Mouse (Mus musculus) lung, postnatal 36 days (tissue): ENCODE results near the gene Tex36.

Experiments used
- DNase-seq: peaks from one replicate; pipeline ENCODE4 v3.0.0; 2022; ENCODE audit warnings: mixed read lengths

The Tex36 gene

GRCm38 (mm10) chr7:133602058-133602457 is at the start of gene Tex36:
Gene Tex36 (minus strand): TSS chr7:133602158.
- no peak for DNase-seq

- no peak for DNase-seq
These were observed 43.8 kb upstream of the Tex36 start for GRCm38 (mm10) chr7:133645716-133646115.

DNA sequence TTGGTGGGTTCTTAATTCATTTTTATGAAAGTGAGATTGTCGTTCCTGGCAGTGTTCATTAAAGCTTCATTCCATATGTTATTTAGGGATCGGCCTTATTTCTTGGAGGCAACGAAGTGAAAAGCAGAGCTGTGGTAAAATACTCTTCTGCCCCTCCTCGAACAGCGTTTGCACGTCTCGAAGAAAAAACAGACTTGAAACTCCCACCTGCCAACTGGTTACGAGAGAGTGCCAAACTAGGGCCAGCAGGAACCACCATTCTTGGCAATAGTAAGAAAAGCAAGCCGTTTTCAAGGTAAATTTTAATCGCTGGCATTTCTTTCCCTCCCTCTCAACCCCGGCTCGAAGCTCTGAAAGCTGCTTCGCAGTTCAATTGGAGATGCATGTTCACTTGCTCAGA is 36.9 kb upstream of the Tex36 start:
- no peak for DNase-seq

DNA sequence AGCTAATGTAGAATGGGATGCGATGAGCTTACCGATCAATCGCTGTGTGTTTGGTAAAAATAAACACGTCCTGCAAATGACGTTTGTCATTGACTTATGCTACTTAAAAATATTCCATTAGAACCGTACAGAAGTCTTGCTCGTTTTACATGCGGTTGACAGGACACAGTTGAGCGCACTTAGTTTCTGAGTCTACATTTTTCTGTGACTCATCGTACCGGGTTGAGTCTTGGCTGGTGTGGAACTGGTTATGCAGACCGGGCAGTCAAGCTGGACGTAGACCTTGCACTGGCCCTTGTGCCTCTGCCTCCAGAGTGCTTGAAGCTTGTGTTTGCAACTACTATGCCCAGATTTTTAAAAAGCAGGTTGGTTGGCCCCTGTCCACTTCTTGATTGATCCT is 36.3 kb upstream of the Tex36 start:
- peak; percentile 6 for DNase-seq

- peak; percentile 99 for DNase-seq
These were observed 35.7 kb upstream of the Tex36 start, which contains the start of gene Edrf1 for GRCm38 (mm10) chr7:133637361-133638305. Gene Edrf1 (plus strand): TSS chr7:133637543.

- DNase-seq = peak; percentile 94
These were observed 34.9 kb upstream of the Tex36 start for GRCm38 (mm10) chr7:133636738-133637352.

- no peak for DNase-seq
These were observed 33.1 kb upstream of the Tex36 start for GRCm38 (mm10) chr7:133634932-133635650.

DNA sequence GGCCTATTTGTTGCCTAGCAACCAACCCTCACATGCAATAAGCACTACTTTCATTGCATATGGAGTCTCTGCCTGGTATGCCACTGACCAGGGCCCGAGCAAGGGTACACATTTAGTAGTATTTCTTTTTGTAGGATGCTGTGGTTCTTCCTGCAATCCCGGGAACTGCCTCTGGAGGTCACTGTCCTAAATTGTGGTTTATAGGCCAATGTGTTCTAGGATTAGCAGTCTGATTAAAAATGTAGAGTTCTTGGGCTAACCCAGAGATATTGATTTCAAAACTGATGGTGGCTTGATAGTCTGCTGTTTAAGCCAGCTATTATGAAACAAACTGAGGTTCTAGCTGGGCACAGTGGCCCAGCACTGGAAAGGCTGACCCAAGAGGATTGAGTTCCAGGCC is 30.5 kb upstream of the Tex36 start:
- peak; percentile 85 for DNase-seq

DNA sequence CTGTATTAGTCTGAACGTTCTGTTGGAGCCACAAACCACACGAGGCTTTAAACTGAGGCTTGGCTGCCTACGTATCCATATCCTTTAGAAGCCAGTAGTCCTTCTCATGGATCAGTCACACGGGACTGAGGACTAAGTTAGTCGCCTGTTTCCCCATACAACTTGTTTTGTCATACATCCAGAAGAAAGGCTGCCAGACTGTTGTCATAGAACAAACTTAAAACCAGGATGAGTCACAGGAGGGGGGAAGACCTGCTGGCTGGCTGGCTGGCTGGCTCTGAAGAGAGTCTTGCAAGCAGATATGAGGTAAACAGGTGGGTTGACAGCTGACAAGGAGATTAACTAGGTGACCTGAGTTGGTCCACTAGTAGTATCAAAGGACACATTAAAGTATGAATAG is 28.9 kb upstream of the Tex36 start:
- no peak for DNase-seq

DNA sequence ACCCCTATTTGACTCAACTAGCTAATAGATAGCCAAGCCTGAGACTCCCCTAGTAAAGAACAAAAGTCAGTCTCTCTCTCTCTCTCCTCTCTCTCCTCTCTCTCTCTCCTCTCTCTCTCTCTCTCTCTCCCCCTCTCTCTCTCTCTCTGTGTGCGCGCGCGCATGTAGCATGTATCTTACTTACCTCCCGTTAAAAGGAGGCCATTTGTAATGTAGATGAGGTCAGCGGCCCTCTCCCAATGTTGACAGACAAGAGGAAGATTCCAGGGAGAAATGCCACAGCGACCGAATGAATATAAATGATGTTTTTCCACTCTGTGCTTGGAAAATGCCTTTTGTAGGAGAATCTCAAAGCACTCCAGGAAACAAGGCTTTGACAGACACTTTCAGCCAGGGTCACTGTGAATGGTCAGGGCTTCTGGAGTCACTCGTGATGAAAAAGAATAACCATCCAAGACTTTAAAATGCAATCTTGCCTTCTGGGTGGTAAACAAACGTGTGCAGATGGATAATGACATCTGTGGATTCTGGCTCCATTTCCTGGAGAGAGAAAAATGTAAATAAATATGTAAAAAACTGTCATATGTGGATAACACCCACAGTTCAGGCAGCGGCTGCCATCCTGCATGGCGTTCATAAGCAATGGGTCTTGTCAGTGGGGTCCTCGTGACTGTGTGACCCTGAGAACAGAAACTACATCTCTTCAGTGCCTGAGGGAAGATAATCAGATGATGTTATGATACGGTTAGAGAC is 25.4 kb upstream of the Tex36 start:
- no peak for DNase-seq

GRCm38 (mm10) chr7:133623226-133623625 is 21.3 kb upstream of the Tex36 start:
- no peak for DNase-seq

- peak; percentile 11 for DNase-seq
These were observed 18.8 kb upstream of the Tex36 start for GRCm38 (mm10) chr7:133620721-133621120.

- no peak for DNase-seq
These were observed 11.0 kb upstream of the Tex36 start for GRCm38 (mm10) chr7:133612981-133613380.

GRCm38 (mm10) chr7:133609585-133609984 is 7.6 kb upstream of the Tex36 start:
- DNase-seq = peak; percentile 4

DNA sequence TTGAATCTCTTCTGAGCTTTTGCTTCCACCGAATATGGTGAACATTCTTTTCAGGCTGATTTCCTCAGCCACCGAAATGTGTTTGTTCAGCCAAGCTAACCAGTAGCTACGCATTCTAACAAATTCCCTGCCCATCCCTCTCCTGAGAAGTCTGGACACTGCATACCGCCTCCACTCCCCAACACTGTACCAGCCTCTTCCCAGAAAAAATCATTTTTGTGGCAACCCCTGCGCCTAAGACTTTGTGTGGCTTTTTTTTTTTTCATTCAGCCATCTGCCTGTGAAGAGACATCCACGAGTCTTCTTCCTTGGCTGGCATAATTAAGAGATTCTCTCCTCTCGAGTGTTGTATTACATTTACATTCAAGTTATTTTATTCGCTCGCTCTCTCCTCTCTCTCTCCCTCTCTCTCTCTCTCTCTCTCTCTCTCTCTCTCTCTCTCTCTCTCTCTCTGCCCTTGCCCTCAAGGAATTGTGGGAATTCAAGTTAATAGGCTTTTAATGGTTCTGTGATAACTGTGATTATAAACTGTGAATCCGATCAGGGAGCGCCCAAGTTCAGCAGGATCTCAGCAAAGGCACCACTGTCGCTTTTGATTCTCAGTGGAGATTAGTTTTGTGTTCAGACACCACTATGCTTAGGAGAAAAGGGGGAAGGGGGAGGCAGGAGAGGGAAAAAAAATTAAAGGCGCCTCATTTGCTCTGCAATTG is 6.8 kb upstream of the Tex36 start:
- DNase-seq = no peak

DNA sequence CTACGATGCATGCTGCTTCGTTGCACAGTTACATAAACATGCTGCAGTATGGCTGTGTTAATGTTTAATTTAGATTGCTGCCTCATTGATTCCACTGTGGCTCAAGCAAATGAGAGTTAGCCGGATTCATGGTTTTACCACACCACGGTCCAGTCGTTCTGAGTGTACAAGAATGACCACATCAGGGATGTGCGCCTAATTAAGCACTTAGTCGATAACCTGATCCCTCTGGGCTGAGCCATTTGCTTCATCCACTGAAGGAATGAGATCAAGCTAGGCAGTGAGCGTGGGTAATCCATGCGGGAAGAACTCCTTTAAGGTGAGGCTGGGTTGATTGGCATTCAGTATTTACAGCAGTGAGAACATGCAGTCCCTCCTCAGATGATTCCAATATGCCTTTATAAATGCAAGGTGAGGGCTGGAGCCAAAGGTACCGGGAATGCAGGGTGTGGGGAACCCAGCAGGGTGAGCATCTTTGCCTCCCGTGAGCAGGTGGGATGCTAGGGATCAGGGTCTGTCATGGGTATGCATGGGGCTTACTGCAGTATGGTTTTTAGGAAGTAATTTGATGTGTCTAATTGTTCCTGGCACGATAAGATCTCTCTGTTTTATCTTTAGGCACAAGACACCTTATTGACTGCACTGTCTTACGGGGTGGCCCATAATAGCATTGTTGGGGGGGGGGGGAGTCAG is 6.1 kb upstream of the Tex36 start:
- DNase-seq = no peak

GRCm38 (mm10) chr7:133607331-133607730 is 5.4 kb upstream of the Tex36 start:
- DNase-seq = no peak

- no peak for DNase-seq
These were observed 2.6 kb upstream of the Tex36 start for GRCm38 (mm10) chr7:133604427-133605081.

DNA sequence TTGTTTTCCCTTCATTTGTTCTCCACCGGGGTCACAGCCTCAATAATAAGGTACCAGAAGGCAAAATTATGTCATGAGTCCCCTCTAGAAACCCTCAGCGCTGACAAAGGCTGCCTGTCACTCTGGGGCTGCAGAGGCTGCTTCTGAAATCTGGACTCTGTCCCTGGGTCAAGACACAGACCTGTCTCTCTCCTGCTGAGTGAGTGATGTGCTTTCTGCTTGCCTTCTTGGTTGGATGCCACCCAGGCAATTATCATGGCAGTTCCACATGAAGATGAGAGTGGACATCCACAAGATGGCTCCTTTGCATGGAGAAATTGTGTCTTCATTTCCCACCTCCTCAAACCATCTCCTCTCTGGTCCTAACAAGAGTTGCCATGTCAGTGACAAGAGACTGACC is 1.2 kb upstream of the Tex36 start:
- no peak for DNase-seq

DNA sequence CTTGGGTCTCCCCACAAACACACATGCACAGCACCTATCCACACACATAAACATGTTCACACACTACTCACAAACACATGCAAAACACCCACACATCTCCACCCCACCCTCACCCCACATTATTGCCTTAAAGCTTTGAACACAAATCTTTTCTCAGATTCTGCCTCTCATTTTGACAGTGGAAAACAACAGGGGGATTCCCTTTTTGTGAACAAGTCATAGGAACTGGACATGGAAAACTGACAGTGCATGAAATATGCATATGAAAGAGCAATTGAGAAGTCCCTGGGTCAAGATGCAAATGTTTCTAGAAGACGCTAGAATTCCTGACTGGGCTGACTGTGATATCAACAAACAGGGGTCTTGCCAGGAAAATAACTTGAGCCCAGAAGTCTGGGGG is 1.4 kb downstream of the Tex36 start:
- no peak for DNase-seq

DNA sequence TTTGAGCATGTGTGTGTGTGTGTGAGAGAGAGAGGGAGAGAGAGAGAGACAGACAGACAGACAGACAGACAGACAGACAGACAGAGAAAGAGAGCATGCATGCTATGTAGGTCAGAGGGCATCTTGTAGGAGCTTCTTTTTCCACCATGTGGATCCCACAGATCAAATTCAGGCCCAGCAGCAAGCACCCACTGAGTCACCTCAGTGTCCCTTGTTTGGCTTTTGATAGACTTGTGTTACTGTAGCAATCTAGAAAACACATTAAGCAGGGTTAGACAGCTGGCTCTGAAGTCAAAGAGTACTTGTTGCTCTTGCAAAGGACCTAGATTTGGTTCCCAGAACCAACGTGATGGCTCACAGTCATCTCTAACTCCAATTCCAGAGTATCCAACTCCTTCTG is 10.2 kb downstream of the Tex36 start:
- no peak for DNase-seq
